Mouse (Mus musculus) kidney, adult 2 months (tissue): ENCODE data around the gene Rc3h2. TPM values are rescaled to one million over a fixed set of nuclear protein-coding genes. Genes with fewer than 3 reads are reported as not detected.

Experiments used
- DNase-seq: peaks from one replicate; pipeline ENCODE4 v3.0.0; 2021
- H3K27ac ChIP-seq: fragments of 200-500 bp; 2 replicates; pipeline ENCODE4 v1.5.1; 2012; ENCODE audit warnings: low read depth, low read length, control low read depth, inconsistent platforms; ENCODE audit not compliant: insufficient read depth
- H3K27me3 ChIP-seq: fragments of 200-500 bp; replicated peaks from 2 replicates; pipeline ENCODE4 v1.6.1; 2012; ENCODE audit warnings: mild to moderate bottlenecking, moderate library complexity, low read length, inconsistent platforms; ENCODE audit not compliant: control insufficient read depth, insufficient read depth
- H3K36me3 ChIP-seq: fragments of 200-500 bp; 2 replicates; pipeline ENCODE4 v1.6.1; 2012; ENCODE audit warnings: mild to moderate bottlenecking, moderate library complexity, low read length, inconsistent platforms; ENCODE audit not compliant: control insufficient read depth, insufficient read depth
- H3K4me1 ChIP-seq: fragments of 200-500 bp; 2 replicates; pipeline ENCODE4 v1.6.1; 2011; ENCODE audit warnings: low read length; ENCODE audit not compliant: control insufficient read depth, insufficient read depth
- H3K4me3 ChIP-seq: fragments of 200-500 bp; 2 replicates; pipeline ENCODE4 v1.5.1; 2011; ENCODE audit warnings: mild to moderate bottlenecking, low read depth, low read length, control low read depth; ENCODE audit not compliant: insufficient read depth
- CTCF ChIP-seq: fragments of 200-500 bp; conservative IDR thresholded peaks from 2 replicates; pipeline ENCODE4 v1.5.1; 2011; ENCODE audit warnings: low read depth, mild to moderate bottlenecking, control low read depth, low read length, moderate library complexity, mixed read lengths; ENCODE audit not compliant: insufficient read depth, insufficient read length
- POLR2A ChIP-seq: fragments of 200-500 bp; IDR thresholded peaks from one replicate; pipeline ENCODE4 v1.6.1; 2011; ENCODE audit warnings: low read depth, low read length, control low read depth
- WGBS: fragments of 180-500 bp; shearing (Covaris S2); methylation state at CpG from one replicate; pipeline ENCODE4 v1.1.7; 2018; 5-methylcytosine and 5-hydroxymethylcytosine counted together
- polyA plus RNA-seq: library from polyadenylated mRNA; depleted of rRNA; stranded (reverse); fragments of >200 nt; gene quantifications from 2 replicates; pipeline ENCODE4 v1.2.3, GENCODE M21; 2012

Gene Rc3h2
- polyA plus RNA-seq, 1 experiment = 7.0 TPM

GRCm38 (mm10) chr2:37431609-37432008 lies 8.9 kb upstream of the Rc3h2 start:
- H3K27ac ChIP-seq = 0 out of 2 replicates have a peak overlapping the region, but pooled peaks have one; percentile 16
- 21% methylated on average over 7 of the region's 7 CpGs for WGBS
- no peak for DNase-seq

GRCm38 (mm10) chr2:37430593-37431464 lies 8.1 kb upstream of the Rc3h2 start:
- under 1% methylated on average over 38 of the region's 38 CpGs for WGBS
- peak overlapping the region; percentile 78 for H3K27ac ChIP-seq
- no peaks in the 10 kb centered on the region for H3K27me3 ChIP-seq
- no peaks in the 10 kb centered on the region for H3K36me3 ChIP-seq
- peaks cover 5% of the 10 kb centered on the region; the same call in 1 of the 2 replicates for H3K4me1 ChIP-seq
- DNase-seq = peak; percentile 94
- peak overlapping the region; percentile 80 for H3K4me3 ChIP-seq
- peak; percentile 44 for TF ChIP-seq POLR2A
- TF ChIP-seq CTCF = no peak

More at GRCm38 (mm10) chr2:37431609-37432008, 8.9 kb upstream of the Rc3h2 start:
- peaks cover 5% of the 10 kb centered on the region; the same call in 1 of the 2 replicates for H3K4me1 ChIP-seq
- no peaks in the 10 kb centered on the region for H3K36me3 ChIP-seq
- no peaks in the 10 kb centered on the region for H3K27me3 ChIP-seq
- peak overlapping the region; percentile 80 for H3K4me3 ChIP-seq
- no peak for TF ChIP-seq CTCF
- TF ChIP-seq POLR2A = no peak

GRCm38 (mm10) chr2:37423671-37424070 lies 968 bp upstream of the Rc3h2 start:
- no peak for DNase-seq
- H3K36me3 ChIP-seq = no peaks in the 10 kb centered on the region
- no peak overlapping the region for H3K4me3 ChIP-seq
- no peak overlapping the region for H3K27ac ChIP-seq
- TF ChIP-seq POLR2A (no peak), CTCF (no peak)
- H3K4me1 ChIP-seq = 0 out of 2 replicates have a peak, but pooled peaks cover 2% of the 10 kb centered on the region
- H3K27me3 ChIP-seq = no peaks in the 10 kb centered on the region
- 41% methylated on average over 3 of the region's 3 CpGs for whole genome bisulfite sequencing

- H3K36me3 ChIP-seq = no peaks in the 10 kb centered on the region
- under 1% methylated on average over 3 of the region's 3 CpGs for WGBS
- H3K27me3 ChIP-seq = no peaks in the 10 kb centered on the region
- TF ChIP-seq POLR2A = no peak
- TF ChIP-seq CTCF = no peak
- DNase-seq = no peak
- peak overlapping the region; percentile 65 for H3K27ac ChIP-seq
- H3K4me3 ChIP-seq = peak overlapping the region; percentile 59
- H3K4me1 ChIP-seq = 0 out of 2 replicates have a peak, but pooled peaks cover 2% of the 10 kb centered on the region
Measured at GRCm38 (mm10) chr2:37421903-37422302, 800 bp downstream of the Rc3h2 start.

GRCm38 (mm10) chr2:37395539-37395938 lies 27.2 kb downstream of the Rc3h2 start:
- Histone ChIP-seq H3K4me1 (no peaks in the 10 kb centered on the region), H3K4me3 (no peak overlapping the region), H3K27me3 (no peaks in the 10 kb centered on the region; the same call in 1 of the 2 replicates), H3K36me3 (peaks cover 4% of the 10 kb centered on the region), H3K27ac (no peak overlapping the region)
- no peak for TF ChIP-seq CTCF
- 12% methylated on average over 1 of the region's 1 CpGs for WGBS
- peak; percentile 9 for DNase-seq

GRCm38 (mm10) chr2:37382921-37383320 lies 39.8 kb downstream of the Rc3h2 start:
- Histone ChIP-seq H3K27me3 (no peaks in the 10 kb centered on the region), H3K4me3 (no peak overlapping the region), H3K36me3 (peaks cover 3% of the 10 kb centered on the region), H3K4me1 (no peaks in the 10 kb centered on the region), H3K27ac (no peak overlapping the region)
- TF ChIP-seq CTCF (no peak), POLR2A (no peak)
- DNase-seq = no peak
- 94% methylated on average over 9 of the region's 9 CpGs for WGBS

GRCm38 (mm10) chr2:37380189-37380588 lies 42.5 kb downstream of the Rc3h2 start:
- TF ChIP-seq CTCF (peak; percentile 63), POLR2A (no peak)
- Histone ChIP-seq H3K36me3 (peaks cover 9% of the 10 kb centered on the region), H3K27ac (no peak overlapping the region), H3K4me3 (no peak overlapping the region), H3K4me1 (no peaks in the 10 kb centered on the region), H3K27me3 (no peaks in the 10 kb centered on the region)
- 51% methylated on average over 2 of the region's 2 CpGs for WGBS
- peak; percentile 68 for DNase-seq
